Mouse (Mus musculus): ENCODE data around the gene Gm12184.

- TF ChIP-seq CTCF (IDR thresholded peaks at IDR 0.05; ENCODE audit: low read depth, low read length) (no peak), TAL1 (conservative IDR thresholded peaks at IDR 0.05; ENCODE audit: low read depth, low read length) (no peak), POLR2AphosphoS5 (IDR thresholded peaks at IDR 0.05; ENCODE audit: insufficient replicate concordance, low read depth, low read length) (no peak), GATA2 (IDR thresholded peaks at IDR 0.05; ENCODE audit: borderline replicate concordance, low read depth, low read length) (no peak), GATA1 (IDR thresholded peaks at IDR 0.05; ENCODE audit: borderline replicate concordance, low read length) (no peak)
These were observed 9.5 kb upstream of the Gm12184 start for GRCm38 (mm10) chr11:48835923-48836322.
